Mouse (Mus musculus) adrenal gland, postnatal 0 days (tissue): Measurements from ENCODE around the gene Btbd35f12. TPM values are rescaled to one million over a fixed set of nuclear protein-coding genes. Genes with fewer than 3 reads are reported as not detected.

ENCODE experiments used
- polyA plus RNA-seq: library from polyadenylated mRNA; unstranded; fragments of >200 nt; fragmentation: Nextera tagmentation; extraction: Ambion mirVana; gene quantifications from 2 replicates; pipeline ENCODE4 v1.2.1, GENCODE M21; 2015

Btbd35f12 gene
- not detected in 2 replicates for polyA plus RNA-seq

DNA sequence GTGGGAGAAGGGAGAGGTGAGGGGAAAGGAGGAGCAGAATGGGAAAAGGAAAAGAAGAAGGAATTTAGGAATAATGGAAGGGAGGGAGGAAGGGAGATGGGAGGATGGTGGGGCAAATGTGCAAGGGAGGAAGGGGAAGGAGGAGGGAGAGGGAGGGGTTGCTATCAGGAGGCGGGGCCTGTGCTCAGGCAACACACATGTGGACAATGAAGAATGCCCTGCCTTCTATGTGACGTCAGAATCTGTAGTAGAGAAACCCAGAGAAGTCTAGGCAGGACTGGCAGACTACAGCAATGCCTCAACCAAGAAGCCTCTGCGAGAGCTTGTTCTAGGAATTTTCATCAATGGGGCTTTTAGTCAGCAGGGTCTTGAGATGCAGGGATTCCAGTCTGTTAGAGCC is at the start of gene Btbd35f12:
Btbd35f12 (plus strand) TSS at position 301 of the 400 bp plus-strand sequence.

Other genes starting within 250 kb of the Btbd35f12 start
- not detected in 2 replicates for gene Spin2-ps6, start 78.5 kb upstream of the Btbd35f12 start, polyA plus RNA-seq